Mouse (Mus musculus) erythroblast, adult 5-6 weeks (primary cell): ENCODE results near the gene Pink1. TPM values are rescaled to one million over a fixed set of nuclear protein-coding genes. Genes with fewer than 3 reads are reported as not detected.

Experiments
- ATAC-seq: replicated peaks from 2 replicates; pipeline ENCODE4 v1.8.0; 2016; ENCODE audit warnings: moderate number of reproducible peaks, mild to moderate bottlenecking, moderate TSS enrichment, inconsistent platforms; ENCODE audit not compliant: poor library complexity, low FRiP score, severe bottlenecking
- total RNA-seq, 2 experiments: library from RNA; stranded (forward) in 1 of 2; stranded (reverse) in 1 of 2; fragments of 150-400 nt in 1 of 2; fragments of 200-764, 138-1000 nt in 1 of 2; gene quantifications; 2 replicates each; pipeline versions ENCODE4 v1.2.3 to v1.2.4; 2015 to 2017; ENCODE audit warnings: low replicate concordance in 2 of 2

Gene Pink1
- total RNA-seq, 2 experiments from 2014 or later, result 58.8 to 91.2 TPM

GRCm38 (mm10) chr4:138278346-138278745 is 47.8 kb downstream of the Pink1 start:
- no peak for ATAC-seq

GRCm38 (mm10) chr4:138272011-138272997 is 53.8 kb downstream of the Pink1 start:
- ATAC-seq, result no peak

GRCm38 (mm10) chr4:138267869-138268268 is 58.2 kb downstream of the Pink1 start:
- ATAC-seq, result no peak

Other genes starting within 250 kb of the Pink1 start
- 79.7 and 79.8 TPM in 2 replicates for gene Hp1bp3, start 110.0 kb downstream of the Pink1 start, total RNA-seq (2015; ENCODE audit: low replicate concordance)
- gene Hp1bp3, start 110.0 kb downstream of the Pink1 start, total RNA-seq (2017; ENCODE audit: low replicate concordance), result 126 and 158 TPM in 2 replicates
- 3.1 and 6.3 TPM in 2 replicates for gene Sh2d5, start 75.9 kb downstream of the Pink1 start, total RNA-seq (2015; ENCODE audit: low replicate concordance)
- gene Sh2d5, start 75.9 kb downstream of the Pink1 start, total RNA-seq (2017; ENCODE audit: low replicate concordance), result 5.4 and 6.4 TPM in 2 replicates
- gene Kif17, start 75.9 kb downstream of the Pink1 start, total RNA-seq (2015; ENCODE audit: low replicate concordance), result 3.3 TPM in 1 of 2 replicates, not detected in the other
- gene Kif17, start 75.9 kb downstream of the Pink1 start, total RNA-seq (2017; ENCODE audit: low replicate concordance), result 0.26 and 1.3 TPM in 2 replicates
- 48.2 and 52.5 TPM in 2 replicates for gene Ddost, start 21.6 kb downstream of the Pink1 start, total RNA-seq (2015; ENCODE audit: low replicate concordance)
- 27.2 and 36.8 TPM in 2 replicates for gene Ddost, start 21.6 kb downstream of the Pink1 start, total RNA-seq (2017; ENCODE audit: low replicate concordance)
- not detected in 2 replicates for gene Cda, start 41.7 kb upstream of the Pink1 start, total RNA-seq (2015; ENCODE audit: low replicate concordance)
- gene Cda, start 41.7 kb upstream of the Pink1 start, total RNA-seq (2017; ENCODE audit: low replicate concordance), result not detected in 2 replicates
- gene Fam43b, start 70.2 kb upstream of the Pink1 start, total RNA-seq (2015; ENCODE audit: low replicate concordance), result not detected in 2 replicates
- not detected in 2 replicates for gene Fam43b, start 70.2 kb upstream of the Pink1 start, total RNA-seq (2017; ENCODE audit: low replicate concordance)
- gene Mul1, start 108.4 kb upstream of the Pink1 start, total RNA-seq (2015; ENCODE audit: low replicate concordance), result 3.7 and 4.2 TPM in 2 replicates
- gene Mul1, start 108.4 kb upstream of the Pink1 start, total RNA-seq (2017; ENCODE audit: low replicate concordance), result 2.0 and 3.8 TPM in 2 replicates
- not detected in 2 replicates for gene Camk2n1, start 128.0 kb upstream of the Pink1 start, total RNA-seq (2015; ENCODE audit: low replicate concordance)
- not detected in 2 replicates for gene Camk2n1, start 128.0 kb upstream of the Pink1 start, total RNA-seq (2017; ENCODE audit: low replicate concordance)